Mouse (Mus musculus) heart, postnatal 0 days (tissue): ENCODE measurements at regions not wholly inside any gene's neighbourhood (a gene's known extent, or its start where the extent isn't known, plus 50 kb on each side); places are given as distances from the start of the nearest gene placed in this dataset.

ENCODE experiments used
- CTCF ChIP-seq: IDR thresholded peaks from 2 replicates; pipeline ENCODE4 v1.5.1; 2016; ENCODE audit warnings: antibody characterized with exemption, control low read depth, low read depth
- EP300 ChIP-seq: IDR thresholded peaks from 2 replicates; pipeline ENCODE4 v1.6.1; 2016; ENCODE audit warnings: antibody characterized with exemption, low read depth

DNA sequence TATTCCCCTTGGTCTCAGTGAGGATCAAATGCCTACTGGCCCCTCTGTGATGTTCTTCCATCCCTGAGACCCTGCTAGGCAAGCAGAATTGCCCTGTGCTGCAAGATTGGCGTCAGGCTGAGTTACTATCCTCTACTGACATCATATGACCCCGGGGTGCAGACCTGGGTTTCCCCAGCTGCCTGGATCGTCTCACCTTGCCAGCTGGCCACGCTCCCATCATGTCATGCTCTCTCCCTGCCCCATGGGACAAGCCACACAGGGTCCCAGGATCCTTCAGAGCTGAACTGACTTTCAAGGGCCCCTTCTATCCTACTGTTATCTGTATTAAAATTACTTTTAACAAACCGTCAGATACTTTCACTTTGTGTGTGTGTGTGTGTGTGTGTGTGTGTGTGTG, 72.6 kb upstream of the Dio3 start:
- TF ChIP-seq CTCF: no peak
- TF ChIP-seq EP300: no peak
